Mouse (Mus musculus): ENCODE data around the gene Itpripl2.

DNA sequence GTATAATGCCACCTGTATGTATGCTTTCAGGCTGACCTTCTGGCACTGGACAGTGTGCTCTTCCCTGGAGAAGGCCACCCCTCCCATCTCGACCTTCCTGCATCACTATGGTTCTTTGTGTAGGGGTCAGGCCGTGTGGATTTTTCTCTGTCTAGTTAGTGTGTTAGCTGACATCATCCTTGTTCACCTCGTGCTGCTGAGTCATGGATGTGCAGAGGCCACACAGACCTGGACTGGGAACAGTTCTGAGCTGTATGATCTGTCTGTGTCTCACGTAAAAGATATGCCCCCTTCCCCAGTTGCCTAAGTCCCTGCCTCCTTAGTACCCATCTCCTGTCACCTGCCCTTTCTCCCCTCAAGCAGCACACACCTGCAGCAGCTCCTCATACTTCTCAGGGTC is 35.2 kb upstream of the Itpripl2 start:
- TF ChIP-seq CTCF (IDR thresholded peaks at IDR 0.05; ENCODE audit: control insufficient read depth, insufficient read depth, insufficient replicate concordance, low read depth, low read length) (no peak), POLR2A (IDR thresholded peaks at IDR 0.05; ENCODE audit: control insufficient read depth, low read depth, low read length) (no peak)
